Mouse (Mus musculus): Measurements from ENCODE around the gene Capn13.
A peak's percentile ranks its signal among the peaks of the same experiment; 100 is the strongest.
"Not testable (repeated sequence)": the region's sequence is repeated elsewhere in the genome, so short reads cannot be mapped to it uniquely, and the experiment has no call there.

Capn13 gene

DNA sequence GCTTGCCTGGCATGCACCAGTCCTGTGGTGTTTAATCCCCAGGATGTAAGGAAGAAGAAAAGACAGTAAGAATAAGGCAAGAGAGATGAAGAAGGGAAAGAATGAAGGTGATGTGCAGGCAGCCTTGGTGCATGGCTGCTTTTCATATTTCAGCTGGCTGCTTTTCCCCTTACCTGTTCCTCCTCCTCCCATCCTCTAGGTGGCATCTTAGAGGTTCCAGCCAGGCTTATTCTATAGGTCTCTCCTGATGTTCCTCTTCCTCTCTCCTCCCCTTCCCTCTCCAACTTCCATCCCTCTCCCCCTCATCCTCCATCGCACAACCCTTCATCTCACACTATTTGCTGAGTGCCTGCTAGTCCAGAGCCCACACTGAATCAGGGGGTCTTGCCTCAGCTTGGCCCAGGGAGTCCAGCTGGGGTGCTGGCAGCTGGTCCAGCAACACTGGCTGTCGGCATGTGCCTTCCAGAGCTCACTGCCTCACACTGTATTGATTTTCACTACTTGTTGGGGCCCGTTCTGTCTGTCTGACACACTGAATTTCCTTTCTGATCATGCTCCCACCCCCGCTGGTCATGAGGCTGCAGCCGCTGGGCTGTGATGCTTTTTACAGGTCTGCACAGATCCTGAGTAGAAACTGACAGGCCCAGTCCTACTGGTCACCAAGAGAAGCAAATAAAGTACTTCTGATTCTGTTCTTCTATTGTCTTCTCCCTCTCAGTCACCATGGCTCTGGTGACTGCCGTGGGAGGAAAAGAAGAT lies 56.9 kb downstream of the Capn13 start:
- no peak for DNase-seq (ENCODE audit: low spot score)

- DNase-seq (ENCODE audit: low spot score), result no peak
Measured at GRCm38 (mm10) chr17:73342673-73343072, 58.0 kb downstream of the Capn13 start.

DNA sequence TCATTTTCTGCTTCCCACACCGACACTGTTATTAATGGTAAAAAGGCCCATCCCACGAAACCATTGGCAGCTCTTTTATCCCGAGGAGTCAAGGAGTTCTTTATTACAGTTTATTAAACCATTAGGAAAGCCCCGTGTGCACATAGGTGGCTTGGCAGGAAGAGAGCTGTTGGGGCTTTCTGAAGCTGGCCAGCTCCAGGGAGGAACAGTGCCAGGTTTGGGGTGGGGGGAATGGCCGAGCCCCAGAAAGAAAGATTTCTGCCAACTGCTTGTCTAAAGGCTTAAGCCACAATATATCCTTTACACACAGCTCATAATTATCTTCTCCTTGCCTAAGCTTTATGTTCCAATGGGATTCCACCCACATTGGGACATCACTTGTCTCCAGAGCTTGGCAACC lies 71.6 kb downstream of the Capn13 start:
- DNase-seq (ENCODE audit: low spot score), result no peak

GRCm38 (mm10) chr17:73325314-73325713 lies 75.4 kb downstream of the Capn13 start:
- DNase-seq (ENCODE audit: low spot score), result no peak

GRCm38 (mm10) chr17:73324732-73325131 lies 75.9 kb downstream of the Capn13 start:
- no peak for DNase-seq (ENCODE audit: low spot score)

DNA sequence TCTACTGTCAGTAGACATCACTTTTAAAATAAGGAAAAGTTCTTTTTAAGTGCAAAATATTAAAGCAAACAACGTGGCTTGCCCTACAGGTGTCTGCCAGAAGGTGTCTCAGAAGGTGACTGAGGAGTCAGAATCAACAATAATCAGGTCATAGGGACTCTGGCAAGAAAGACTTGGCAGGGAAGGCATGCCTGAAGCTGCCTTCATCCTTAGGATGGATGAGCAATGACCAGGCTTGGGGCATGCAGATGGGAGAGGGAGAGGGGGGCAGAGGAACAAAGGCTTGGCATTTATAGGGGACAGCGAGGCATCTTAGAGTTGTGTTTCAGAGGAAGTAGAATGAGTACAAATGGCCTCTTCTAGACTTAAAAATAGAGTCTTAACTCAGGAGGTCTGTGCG lies 76.7 kb downstream of the Capn13 start:
- DNase-seq (ENCODE audit: low spot score), result no peak

- no peak for DNase-seq (ENCODE audit: low spot score)
Measured at GRCm38 (mm10) chr17:73314786-73315185, 85.9 kb downstream of the Capn13 start.

- no peak for DNase-seq (ENCODE audit: low spot score)
Measured at GRCm38 (mm10) chr17:73311491-73311890, 89.2 kb downstream of the Capn13 start.

- no peak for DNase-seq (ENCODE audit: low spot score)
Measured at GRCm38 (mm10) chr17:73308691-73309090, 92.0 kb downstream of the Capn13 start.

DNA sequence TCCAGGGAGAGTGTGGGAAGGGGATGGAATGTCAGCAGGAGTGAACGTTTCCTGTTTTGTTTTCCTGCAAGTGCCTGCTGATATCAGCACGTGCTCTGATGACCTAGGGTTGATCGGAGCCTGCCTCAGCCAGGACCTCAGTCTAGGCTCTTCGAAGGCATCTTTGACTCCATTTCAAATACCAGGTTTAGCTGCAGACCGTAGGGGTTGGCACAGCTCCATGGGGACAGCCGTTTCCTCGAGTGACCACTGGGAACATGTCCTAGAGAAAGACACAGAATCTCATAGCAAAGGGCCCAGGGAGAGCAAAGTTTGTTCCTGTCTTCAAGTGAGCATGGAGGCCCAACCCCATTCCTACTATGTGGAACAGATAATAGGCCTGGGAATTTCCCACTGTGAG lies 94.0 kb downstream of the Capn13 start:
- no peak for DNase-seq (ENCODE audit: low spot score)

DNA sequence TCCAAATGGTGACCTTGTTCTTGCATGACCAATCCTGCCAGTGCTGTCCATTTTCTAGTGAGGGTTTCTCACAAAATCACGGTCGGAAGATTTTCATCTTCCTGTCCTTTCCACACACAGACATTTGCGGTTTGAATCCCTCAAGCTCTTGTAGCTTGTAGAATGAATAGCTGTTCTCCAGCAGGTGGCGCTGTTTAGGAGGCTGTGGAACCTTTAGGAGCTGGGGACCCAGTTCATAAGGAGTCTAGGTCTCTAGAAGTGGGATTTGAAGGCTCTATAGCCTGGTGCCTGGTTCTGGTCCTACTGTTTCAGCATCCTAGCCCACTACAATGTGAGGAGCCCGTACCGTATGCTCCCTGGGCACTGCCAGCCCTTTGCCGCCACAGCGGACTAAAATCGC lies 95.0 kb downstream of the Capn13 start:
- DNase-seq (ENCODE audit: low spot score), result no peak

GRCm38 (mm10) chr17:73304086-73304812 lies 96.4 kb downstream of the Capn13 start:
- DNase-seq (ENCODE audit: low spot score), result no peak

DNA sequence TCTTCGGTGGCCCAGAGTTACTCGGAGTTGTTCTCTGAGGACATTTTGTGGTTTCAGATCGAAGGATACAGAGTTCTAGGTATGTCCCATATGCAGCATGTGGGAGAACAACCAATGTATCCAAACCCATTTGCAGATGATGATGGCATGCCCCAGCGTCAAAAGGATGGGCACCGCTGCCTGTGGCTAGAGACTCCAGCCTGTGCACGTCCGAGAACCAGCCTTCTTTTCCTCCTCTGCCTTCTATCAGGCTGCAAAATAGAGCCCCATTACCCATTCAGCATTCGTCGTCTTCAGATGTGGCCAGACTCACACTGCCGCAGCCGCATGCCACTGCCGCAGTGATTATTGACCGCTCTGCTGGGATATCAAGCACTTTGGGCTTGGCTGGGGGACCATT lies 97.0 kb downstream of the Capn13 start:
- no peak for DNase-seq (ENCODE audit: low spot score)

GRCm38 (mm10) chr17:73303217-73303616 lies 97.4 kb downstream of the Capn13 start:
- peak; percentile 27 for DNase-seq (ENCODE audit: low spot score)

DNA sequence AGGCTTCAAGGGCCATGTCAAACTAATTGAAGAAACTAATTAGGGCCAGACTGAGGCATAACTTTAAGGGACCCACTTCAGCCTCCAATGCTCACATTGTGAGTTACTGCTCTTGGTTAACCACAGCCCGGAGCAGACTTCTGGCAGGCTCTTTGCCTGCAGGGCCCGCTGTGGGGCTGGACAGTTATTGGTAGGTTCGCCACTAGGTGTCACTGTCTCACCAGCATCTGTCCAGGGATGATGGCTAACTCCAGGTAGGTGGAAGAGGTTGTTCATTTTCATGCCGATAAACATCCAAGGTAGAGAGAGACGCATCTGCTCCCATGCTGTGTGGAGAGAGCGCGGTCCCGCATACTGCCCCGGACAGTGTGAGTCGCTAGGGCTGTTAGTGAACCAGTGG lies 98.6 kb downstream of the Capn13 start:
- DNase-seq (ENCODE audit: low spot score), result no peak

DNA sequence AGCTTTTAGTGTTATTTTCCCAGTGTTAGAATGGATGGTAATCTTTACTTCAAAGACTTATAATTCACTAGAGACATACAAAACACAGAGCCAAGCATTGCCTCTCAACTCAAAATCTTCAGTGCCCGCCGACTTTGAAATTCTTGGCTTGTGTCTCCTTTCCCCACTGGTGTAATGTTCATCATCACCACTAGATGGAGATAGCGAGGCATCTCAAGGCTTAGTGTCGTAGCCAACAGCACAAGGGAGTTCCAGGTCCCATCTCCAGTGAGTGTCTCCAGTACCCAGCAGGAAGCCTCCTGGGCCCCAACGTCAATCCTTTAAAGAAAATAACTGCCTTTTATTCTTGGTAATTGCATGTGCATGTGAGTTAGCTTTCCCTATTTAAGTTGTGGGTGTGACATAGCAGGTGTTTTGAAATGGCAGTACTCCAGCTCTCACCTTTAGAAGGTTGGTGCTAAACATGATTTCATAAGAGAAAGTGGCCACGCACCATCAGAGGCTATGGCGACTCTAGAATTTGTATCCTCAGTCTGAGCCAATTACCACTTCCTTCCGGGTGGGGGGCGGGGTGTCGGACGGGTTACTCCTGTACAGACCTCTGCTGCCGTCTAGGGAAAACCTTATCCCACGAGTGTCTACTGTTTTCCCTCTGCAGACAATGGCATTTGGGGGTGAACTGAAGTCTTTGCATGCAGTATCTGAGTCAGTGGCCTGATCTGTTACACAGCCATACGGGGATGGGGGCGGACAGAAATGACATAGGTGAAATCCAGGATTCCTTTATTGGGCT lies 99.2 kb downstream of the Capn13 start:
- DNase-seq (ENCODE audit: low spot score), result no peak

DNA sequence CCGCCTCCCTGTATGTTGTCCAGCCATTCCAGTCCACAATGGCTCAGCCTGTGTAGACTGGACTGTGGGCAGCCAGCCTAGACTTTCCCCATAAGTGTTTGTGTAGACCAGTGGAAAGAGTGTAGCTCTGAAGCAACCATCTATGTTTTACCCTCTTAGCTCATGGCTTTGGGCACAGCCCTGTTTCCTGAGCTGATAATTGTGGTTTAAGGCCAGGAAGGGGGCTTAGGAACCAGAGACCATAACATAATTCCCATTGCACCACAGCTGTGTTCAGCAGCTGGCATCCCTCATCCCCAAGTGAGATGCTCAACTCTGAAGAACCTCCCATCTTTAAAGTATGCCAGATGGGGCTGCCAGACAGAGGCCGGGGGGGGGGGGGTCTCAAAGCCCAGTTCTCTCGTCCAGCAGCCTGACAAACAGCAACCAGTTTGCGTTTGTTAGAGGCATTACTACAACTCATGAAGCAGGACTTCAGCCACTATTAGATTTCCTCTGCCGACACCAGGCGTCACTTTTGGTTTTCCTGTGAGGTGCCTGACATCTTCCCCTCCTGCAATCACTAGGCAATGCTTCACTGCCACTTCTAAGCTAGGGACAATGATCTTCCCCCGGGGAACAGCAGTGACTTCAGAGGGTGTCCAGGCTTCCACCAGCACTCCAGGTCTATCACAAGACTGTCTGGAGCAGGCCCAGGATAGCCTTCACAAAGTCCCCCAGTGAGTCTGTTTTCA lies 100.4 kb downstream of the Capn13 start:
- DNase-seq (ENCODE audit: low spot score), result no peak

GRCm38 (mm10) chr17:73298981-73299380 lies 101.7 kb downstream of the Capn13 start:
- DNase-seq (ENCODE audit: low spot score), result no peak

DNA sequence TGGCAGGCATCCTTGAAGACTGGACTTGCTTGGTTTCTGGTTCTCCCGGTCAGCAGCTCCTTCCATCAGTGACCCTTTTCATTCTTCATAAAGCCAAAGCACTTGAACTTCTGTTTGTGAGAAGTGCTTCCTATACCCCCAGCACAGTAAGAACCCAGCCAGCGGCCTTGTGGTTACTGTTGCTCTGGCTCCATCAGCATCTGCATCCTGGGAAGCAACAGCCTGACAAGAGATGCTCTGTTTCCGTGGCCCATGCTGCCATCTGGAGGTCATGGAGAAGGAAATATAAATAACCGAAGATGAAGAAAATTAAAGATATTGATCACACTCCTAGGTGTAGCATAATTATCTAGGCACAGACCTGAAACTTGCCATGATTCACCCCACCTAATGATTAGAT lies 103.8 kb downstream of the Capn13 start:
- DNase-seq (ENCODE audit: low spot score), result no peak

GRCm38 (mm10) chr17:73293237-73293636 lies 107.4 kb downstream of the Capn13 start:
- no peak for DNase-seq (ENCODE audit: low spot score)

GRCm38 (mm10) chr17:73284301-73284700 lies 116.4 kb downstream of the Capn13 start:
- no peak for DNase-seq (ENCODE audit: low spot score)

- DNase-seq (ENCODE audit: low spot score), result not testable (repeated sequence)
Measured at GRCm38 (mm10) chr17:73282702-73283101, 118.0 kb downstream of the Capn13 start.

Measured in urinary bladder, postnatal 10 days (tissue).